Mouse (Mus musculus): Measurements from ENCODE around the gene Txnrd2. TPM values are rescaled to one million over a fixed set of nuclear protein-coding genes. Genes with fewer than 3 reads are reported as not detected.

Gene Txnrd2
- total RNA-seq, 1 experiment from 2014 or later, result 8.5 TPM

- ATAC-seq (ENCODE audit: extremely low read depth, insufficient number of reproducible peaks, low FRiP score, poor library complexity, severe bottlenecking), result no peak
Observed at GRCm38 (mm10) chr16:18472416-18472815, 46.2 kb downstream of the Txnrd2 start.

GRCm38 (mm10) chr16:18472976-18473375 lies 46.8 kb downstream of the Txnrd2 start:
- no peak for ATAC-seq (ENCODE audit: extremely low read depth, insufficient number of reproducible peaks, low FRiP score, poor library complexity, severe bottlenecking)

- ATAC-seq (ENCODE audit: extremely low read depth, insufficient number of reproducible peaks, low FRiP score, poor library complexity, severe bottlenecking), result no peak
Observed at GRCm38 (mm10) chr16:18474021-18474420, 47.8 kb downstream of the Txnrd2 start.

GRCm38 (mm10) chr16:18477996-18478395 lies 51.8 kb downstream of the Txnrd2 start:
- no peak for ATAC-seq (ENCODE audit: extremely low read depth, insufficient number of reproducible peaks, low FRiP score, poor library complexity, severe bottlenecking)

- no peak for ATAC-seq (ENCODE audit: extremely low read depth, insufficient number of reproducible peaks, low FRiP score, poor library complexity, severe bottlenecking)
Observed at GRCm38 (mm10) chr16:18479667-18480066, 53.5 kb downstream of the Txnrd2 start.

GRCm38 (mm10) chr16:18480933-18481485 lies 54.8 kb downstream of the Txnrd2 start:
- no peak for ATAC-seq (ENCODE audit: extremely low read depth, insufficient number of reproducible peaks, low FRiP score, poor library complexity, severe bottlenecking)

- no peak for ATAC-seq (ENCODE audit: extremely low read depth, insufficient number of reproducible peaks, low FRiP score, poor library complexity, severe bottlenecking)
Observed at GRCm38 (mm10) chr16:18482431-18482830, 56.2 kb downstream of the Txnrd2 start.

GRCm38 (mm10) chr16:18483839-18484238 lies 57.7 kb downstream of the Txnrd2 start:
- no peak for ATAC-seq (ENCODE audit: extremely low read depth, insufficient number of reproducible peaks, low FRiP score, poor library complexity, severe bottlenecking)

GRCm38 (mm10) chr16:18484386-18484785 lies 58.2 kb downstream of the Txnrd2 start:
- ATAC-seq (ENCODE audit: extremely low read depth, insufficient number of reproducible peaks, low FRiP score, poor library complexity, severe bottlenecking), result no peak

GRCm38 (mm10) chr16:18484794-18485435 lies 58.7 kb downstream of the Txnrd2 start:
- ATAC-seq (ENCODE audit: extremely low read depth, insufficient number of reproducible peaks, low FRiP score, poor library complexity, severe bottlenecking), result no peak

- ATAC-seq (ENCODE audit: extremely low read depth, insufficient number of reproducible peaks, low FRiP score, poor library complexity, severe bottlenecking), result no peak
Observed at GRCm38 (mm10) chr16:18486126-18486525, 59.9 kb downstream of the Txnrd2 start.

GRCm38 (mm10) chr16:18490281-18490680 lies 64.1 kb downstream of the Txnrd2 start:
- no peak for ATAC-seq (ENCODE audit: extremely low read depth, insufficient number of reproducible peaks, low FRiP score, poor library complexity, severe bottlenecking)

GRCm38 (mm10) chr16:18490894-18491293 lies 64.7 kb downstream of the Txnrd2 start:
- ATAC-seq (ENCODE audit: extremely low read depth, insufficient number of reproducible peaks, low FRiP score, poor library complexity, severe bottlenecking), result no peak

GRCm38 (mm10) chr16:18497865-18498515 lies 71.8 kb downstream of the Txnrd2 start:
- ATAC-seq (ENCODE audit: extremely low read depth, insufficient number of reproducible peaks, low FRiP score, poor library complexity, severe bottlenecking), result no peak

- ATAC-seq (ENCODE audit: extremely low read depth, insufficient number of reproducible peaks, low FRiP score, poor library complexity, severe bottlenecking), result peak; percentile 55
Observed at GRCm38 (mm10) chr16:18498558-18498990, 72.4 kb downstream of the Txnrd2 start, which contains the start of the genes Gnb1l and Rtl10. Gene Gnb1l (plus strand): TSS chr16:18498713. Gene Rtl10 (plus strand): TSS chr16:18498901.

GRCm38 (mm10) chr16:18498996-18499395 lies 72.8 kb downstream of the Txnrd2 start:
- ATAC-seq (ENCODE audit: extremely low read depth, insufficient number of reproducible peaks, low FRiP score, poor library complexity, severe bottlenecking), result no peak

- ATAC-seq (ENCODE audit: extremely low read depth, insufficient number of reproducible peaks, low FRiP score, poor library complexity, severe bottlenecking), result no peak
Observed at GRCm38 (mm10) chr16:18501531-18501930, 75.3 kb downstream of the Txnrd2 start.

GRCm38 (mm10) chr16:18503566-18504342 lies 77.6 kb downstream of the Txnrd2 start:
- ATAC-seq (ENCODE audit: extremely low read depth, insufficient number of reproducible peaks, low FRiP score, poor library complexity, severe bottlenecking), result no peak

- ATAC-seq (ENCODE audit: extremely low read depth, insufficient number of reproducible peaks, low FRiP score, poor library complexity, severe bottlenecking), result no peak
Observed at GRCm38 (mm10) chr16:18506524-18507199, 80.5 kb downstream of the Txnrd2 start.
